Mouse (Mus musculus) olfactory bulb, adult 2 months (tissue): Measurements from ENCODE around the gene Zfp664.

Source experiments
- CTCF ChIP-seq: fragments of 200-500 bp; IDR thresholded peaks from 2 replicates; pipeline ENCODE4 v1.5.1; 2012; ENCODE audit warnings: low read depth, mild to moderate bottlenecking, low read length, moderate library complexity; ENCODE audit not compliant: insufficient read depth
- POLR2A ChIP-seq: fragments of 200-500 bp; IDR thresholded peaks from 2 replicates; pipeline ENCODE4 v1.6.1; 2012; ENCODE audit warnings: mild to moderate bottlenecking, low read depth, low read length, moderate library complexity; ENCODE audit not compliant: insufficient read depth

DNA sequence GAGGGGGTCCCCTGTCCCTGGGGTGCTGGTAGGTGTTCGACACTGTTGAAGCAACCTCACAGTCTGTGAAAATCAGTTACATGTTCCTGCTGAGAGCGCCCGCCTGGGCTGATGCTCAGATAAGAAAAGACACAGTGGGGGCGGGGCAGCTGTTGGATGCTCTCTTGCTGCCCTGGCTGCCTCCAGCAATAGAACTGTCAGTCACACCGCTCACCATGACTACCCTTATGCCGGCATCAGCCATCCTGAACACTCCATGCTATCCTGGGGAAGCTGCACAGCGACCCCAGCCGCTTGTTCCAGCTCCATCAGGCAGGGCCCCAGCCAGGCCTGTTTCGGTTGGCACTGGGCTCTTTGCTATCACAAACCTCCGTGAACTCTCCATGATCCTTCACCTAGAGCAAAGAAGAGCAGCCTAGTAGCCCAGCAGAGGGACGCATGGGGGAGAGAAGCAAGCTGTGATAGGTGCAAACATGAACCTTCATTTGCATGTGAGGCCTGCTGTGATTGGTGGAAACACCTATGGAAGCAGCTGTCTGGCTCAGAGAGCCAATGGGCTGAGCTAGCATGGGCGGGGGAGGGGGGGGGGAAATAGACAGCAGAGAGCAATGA is 80.8 kb downstream of the Zfp664 start:
- TF ChIP-seq CTCF (0 out of 2 replicates have a peak, but pooled peaks have one; percentile 8), POLR2A (no peak)
